Mouse (Mus musculus) layer of hippocampus, adult 18-20 months (tissue): ENCODE results near the gene Adamts7. TPM values are rescaled to one million over a fixed set of nuclear protein-coding genes. Genes with fewer than 3 reads are reported as not detected.

Source experiments
- DNase-seq, 2 experiments: peaks; one replicate each; pipeline ENCODE4 v3.0.0; 2022; ENCODE audit warnings: low spot score in 2 of 2
- total RNA-seq, 2 experiments: library from RNA; stranded (reverse); gene quantifications; 2 replicates each; pipeline ENCODE4 v1.2.3; 2021

Gene Adamts7
- total RNA-seq, 2 experiments from 2014 or later: 0.32 to 0.36 TPM

DNA sequence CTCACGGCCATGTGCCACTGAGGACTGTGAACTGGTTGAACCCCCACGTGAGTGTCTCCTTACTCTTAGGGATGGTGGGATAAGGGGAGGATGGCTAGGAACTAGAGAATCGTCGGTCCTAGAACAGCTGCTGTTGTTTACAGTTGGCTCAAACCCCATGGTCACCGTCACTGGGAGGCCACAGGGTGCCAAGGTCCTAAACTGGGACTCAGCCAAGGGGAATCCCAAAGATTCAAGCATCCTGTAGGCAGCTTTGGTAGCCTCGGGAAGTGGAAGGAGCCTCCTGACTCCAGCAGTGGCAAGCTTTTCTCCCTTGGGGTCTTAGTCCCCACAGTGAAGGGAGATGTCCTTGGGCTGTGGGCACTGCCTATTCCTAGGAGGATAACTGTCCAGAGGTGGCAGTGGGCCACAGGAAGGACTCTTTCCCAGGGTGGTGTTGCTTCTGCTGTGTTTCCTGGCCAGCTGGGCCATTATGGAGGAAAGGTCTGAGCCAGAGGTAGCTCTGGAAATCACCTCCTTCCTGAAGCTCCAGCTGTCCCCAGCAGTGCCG is 34.3 kb downstream of the Adamts7 start:
- DNase-seq: no peak

GRCm38 (mm10) chr9:90197866-90198383 is 35.1 kb downstream of the Adamts7 start:
- DNase-seq: peak in 1 of 2 experiments; percentile 39

GRCm38 (mm10) chr9:90198531-90199449 is 35.9 kb downstream of the Adamts7 start:
- DNase-seq: no peak

- no peak for DNase-seq
Measured at GRCm38 (mm10) chr9:90199611-90200010, 36.7 kb downstream of the Adamts7 start.

- no peak for DNase-seq
Measured at GRCm38 (mm10) chr9:90200501-90200900, 37.6 kb downstream of the Adamts7 start.

DNA sequence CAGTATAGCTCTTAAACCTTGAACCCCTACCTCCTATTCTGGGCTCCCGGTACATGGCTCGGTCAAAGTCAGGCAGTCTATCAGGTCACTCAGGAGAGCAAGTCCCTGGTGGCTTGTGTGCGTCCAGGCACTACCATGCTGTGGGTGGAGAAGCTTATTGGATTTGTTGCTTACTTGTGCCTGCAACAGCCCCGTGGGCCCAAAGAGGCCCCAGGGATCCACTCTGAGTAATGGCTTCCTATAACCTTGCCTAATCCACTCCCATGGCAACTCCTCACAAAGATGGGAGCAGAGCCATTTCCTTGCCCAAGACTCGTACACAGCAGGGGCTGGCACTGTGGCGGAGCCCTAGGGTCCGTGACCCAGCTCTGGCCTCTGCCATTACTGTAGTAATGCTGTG is 38.2 kb downstream of the Adamts7 start:
- no peak for DNase-seq

- DNase-seq: no peak
Measured at GRCm38 (mm10) chr9:90201541-90201940, 38.7 kb downstream of the Adamts7 start.

DNA sequence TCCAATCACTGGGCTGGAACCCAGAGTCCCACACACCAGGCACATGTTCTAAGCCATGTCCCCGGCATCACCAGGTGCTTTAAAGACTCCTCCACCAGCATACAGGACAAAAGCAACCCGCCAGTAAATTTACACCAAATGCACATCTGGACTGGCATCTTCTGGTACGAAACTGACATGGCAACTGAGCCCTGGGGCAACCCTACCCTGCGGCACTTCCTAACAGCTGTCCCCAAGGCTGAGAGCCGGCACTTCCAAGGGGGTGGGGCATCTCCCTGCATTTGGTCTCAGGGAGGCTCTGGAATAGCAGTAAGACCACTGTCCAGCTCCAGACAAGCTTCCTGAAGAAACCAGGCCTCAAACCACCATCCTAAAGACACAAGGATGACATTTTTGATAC is 40.4 kb downstream of the Adamts7 start:
- no peak for DNase-seq

- no peak for DNase-seq
Measured at GRCm38 (mm10) chr9:90204396-90204915, 41.6 kb downstream of the Adamts7 start.

- DNase-seq: peak; percentile 69 to 83
Measured at GRCm38 (mm10) chr9:90206500-90206899, 43.6 kb downstream of the Adamts7 start.

- DNase-seq: no peak
Measured at GRCm38 (mm10) chr9:90207808-90208207, 44.9 kb downstream of the Adamts7 start.

DNA sequence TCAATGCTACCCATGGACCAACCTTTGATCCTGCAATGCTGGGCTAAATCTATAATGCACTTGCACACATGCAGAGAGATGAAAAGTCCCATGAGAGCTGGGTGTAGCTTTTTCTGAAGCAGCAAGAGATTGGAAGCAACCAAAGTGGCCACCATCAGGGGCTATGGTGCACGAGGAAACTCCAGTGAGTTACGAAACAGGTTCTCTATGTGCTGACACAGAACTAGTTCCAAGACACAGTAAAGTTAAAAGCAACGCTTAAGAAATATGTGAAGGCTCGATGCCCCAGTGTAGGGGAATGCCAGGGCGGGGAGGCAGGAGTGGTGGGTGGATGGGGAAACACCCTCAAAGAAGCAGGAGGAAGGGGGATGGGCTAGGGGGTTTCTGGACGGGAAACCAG is 45.8 kb downstream of the Adamts7 start:
- DNase-seq: no peak

- no peak for DNase-seq
Measured at GRCm38 (mm10) chr9:90213127-90213526, 50.3 kb downstream of the Adamts7 start.

DNA sequence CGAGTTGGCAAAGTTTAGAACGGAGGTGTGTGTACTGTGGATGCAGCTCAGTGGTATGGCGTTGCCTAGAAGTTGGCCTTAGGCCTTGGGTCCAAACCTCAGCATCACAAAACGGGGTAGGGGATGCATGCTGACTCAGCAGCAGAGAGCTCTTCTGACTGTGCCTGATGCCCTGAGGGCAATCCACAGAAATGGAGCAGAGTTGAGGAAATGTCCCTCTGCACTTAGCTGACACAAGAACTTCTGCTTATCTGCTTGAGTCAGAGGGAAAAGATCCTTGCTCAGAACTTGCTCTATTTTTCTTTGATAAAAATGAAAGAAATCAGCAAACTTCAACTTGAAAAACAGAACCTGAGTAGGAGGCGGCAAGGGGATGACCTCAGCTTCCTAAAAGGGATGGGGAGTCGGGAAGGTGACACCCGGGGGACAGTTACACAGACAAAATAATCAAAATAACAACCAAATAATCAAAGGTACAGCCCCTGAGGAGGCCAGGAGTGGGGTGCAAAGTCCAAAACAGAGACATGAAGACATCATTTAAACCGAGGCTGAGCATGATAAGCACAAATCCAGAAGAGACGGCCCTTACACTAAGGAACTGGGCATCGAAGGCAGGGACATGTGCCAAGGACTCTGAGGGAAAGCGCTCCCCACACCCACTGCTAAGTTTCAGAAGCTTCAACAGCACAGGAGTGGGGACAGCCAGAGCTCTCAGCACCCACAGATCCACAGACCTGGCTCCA is 53.6 kb downstream of the Adamts7 start:
- DNase-seq: no peak

- no peak for DNase-seq
Measured at GRCm38 (mm10) chr9:90217501-90217900, 54.6 kb downstream of the Adamts7 start.

DNA sequence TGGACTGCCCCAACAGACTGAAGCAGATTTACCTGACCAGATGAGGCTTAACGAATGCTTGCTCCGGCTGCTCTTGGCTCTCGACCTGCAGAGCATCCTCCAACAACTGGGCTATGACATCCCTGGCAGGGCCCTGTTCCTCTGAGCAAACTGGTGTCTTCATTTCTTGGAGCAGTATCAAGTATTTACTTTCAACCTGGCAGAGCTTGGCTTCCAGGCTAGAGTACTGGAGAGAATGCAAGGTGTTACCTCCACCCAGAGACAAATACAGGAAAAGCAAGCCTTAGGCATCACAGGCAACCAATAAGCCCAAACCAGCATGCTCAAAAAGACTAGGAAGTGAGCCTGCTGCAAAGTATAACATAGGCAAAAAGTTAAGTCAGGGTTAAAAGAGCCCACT is 59.4 kb downstream of the Adamts7 start:
- DNase-seq: no peak

DNA sequence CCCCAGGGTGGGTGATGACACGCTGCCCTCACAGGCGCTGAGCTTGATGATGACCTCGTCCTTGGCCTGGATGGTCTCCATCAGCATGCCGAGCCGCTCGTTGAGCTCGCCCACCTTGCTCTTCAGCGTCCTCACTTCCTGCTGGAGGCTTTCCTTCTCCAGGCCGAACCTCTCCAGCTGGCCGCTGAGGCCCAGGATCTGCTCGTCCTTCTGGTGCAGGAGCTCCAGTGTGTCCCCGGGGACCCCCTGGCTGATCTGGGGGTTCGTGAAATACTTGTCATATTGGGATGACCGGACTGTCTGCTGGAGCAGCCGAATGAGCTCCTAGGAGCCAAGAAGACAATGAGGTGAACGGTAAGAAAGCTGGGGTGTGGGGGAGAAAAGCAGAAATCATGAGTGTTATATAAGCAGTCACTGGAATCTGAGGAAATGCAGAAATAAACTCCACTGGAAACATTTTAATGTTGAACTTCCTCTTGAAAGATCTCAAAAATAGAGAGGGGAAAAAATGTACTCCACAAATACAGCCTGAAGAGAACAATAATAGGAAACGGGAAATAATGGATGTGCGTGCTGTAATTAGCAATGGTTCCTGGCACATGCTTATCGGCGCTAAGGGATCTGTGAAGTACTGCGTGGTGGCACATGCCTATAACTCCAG is 63.3 kb downstream of the Adamts7 start:
- peak in 1 of 2 experiments; percentile 47 for DNase-seq

- DNase-seq: no peak
Measured at GRCm38 (mm10) chr9:90226742-90227096, 63.9 kb downstream of the Adamts7 start.

GRCm38 (mm10) chr9:90227171-90227570 is 64.3 kb downstream of the Adamts7 start:
- DNase-seq: no peak

DNA sequence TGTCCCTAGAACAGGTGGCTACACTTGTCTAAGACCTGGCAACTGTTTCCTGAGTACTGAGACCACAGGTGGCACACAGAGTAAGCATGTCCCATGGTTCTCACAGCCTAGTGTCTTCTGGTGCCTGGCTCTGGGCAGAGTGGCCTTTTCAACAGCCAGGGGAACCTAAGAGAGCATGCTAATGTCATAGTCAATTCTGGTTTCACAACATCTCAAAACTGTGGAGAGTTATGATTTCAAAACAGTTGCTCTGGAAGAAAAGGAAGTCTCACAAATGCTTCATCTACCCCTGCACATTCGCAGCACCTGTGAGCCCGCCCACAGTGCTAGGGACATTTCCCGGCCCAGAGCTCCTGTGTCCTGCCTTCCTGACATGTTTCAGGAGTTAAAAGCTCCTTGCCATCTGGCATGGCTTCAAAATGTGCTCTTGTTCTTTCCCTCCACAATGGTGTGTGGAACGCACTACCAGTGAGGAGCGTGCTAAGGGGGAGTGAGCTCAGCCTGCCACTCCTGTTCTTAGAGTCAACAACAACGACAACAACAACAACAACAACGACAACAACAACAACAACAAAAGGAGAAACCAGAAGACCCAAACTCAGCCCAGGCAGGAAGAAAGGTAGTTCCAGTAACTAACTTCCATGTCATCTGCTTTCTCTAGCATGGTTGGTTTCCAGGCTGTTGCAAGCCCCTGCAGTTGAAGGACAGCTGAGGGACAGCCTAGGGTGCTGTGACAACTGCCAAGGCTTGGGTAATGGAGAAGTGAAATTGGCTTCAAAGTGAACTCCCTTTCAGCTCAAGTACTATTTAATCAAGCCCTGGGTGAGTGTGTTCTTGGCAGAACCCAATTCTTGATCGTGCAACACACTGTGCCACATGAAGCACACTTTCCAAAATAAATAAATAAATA is 70.2 kb downstream of the Adamts7 start:
- DNase-seq: no peak
